Mouse (Mus musculus) kidney, embryonic 14.5 days (tissue): ENCODE results near the gene Cryz. TPM values are rescaled to one million over a fixed set of nuclear protein-coding genes. Genes with fewer than 3 reads are reported as not detected.

Experiments
- ATAC-seq: fragments of 200-750 bp; cut with Nextera tagmentation; 2 replicates; pipeline ENCODE4 v1.8.0; 2017; ENCODE audit warnings: moderate number of reproducible peaks, mild to moderate bottlenecking, moderate TSS enrichment, moderate library complexity; ENCODE audit not compliant: low FRiP score, low TSS enrichment
- H3K27ac ChIP-seq: fragments of 300-500 bp; sonication (generic); 2 replicates; pipeline ENCODE4 v1.5.1; 2014; ENCODE audit warnings: low read depth, mild to moderate bottlenecking, low read length, moderate library complexity, mixed read lengths
- H3K27me3 ChIP-seq: fragments of 300-500 bp; sonication (generic); 2 replicates; pipeline ENCODE4 v1.6.1; 2014; ENCODE audit warnings: mild to moderate bottlenecking, low read length; ENCODE audit not compliant: control insufficient read depth, insufficient read depth
- H3K36me3 ChIP-seq: fragments of 300-500 bp; sonication (generic); 2 replicates; pipeline ENCODE4 v1.6.1; 2014; ENCODE audit warnings: low read length, mixed read lengths; ENCODE audit not compliant: control insufficient read depth, insufficient read depth
- H3K4me1 ChIP-seq: fragments of 300-500 bp; sonication (generic); 2 replicates; pipeline ENCODE4 v1.6.1; 2014; ENCODE audit warnings: low read length, mixed read lengths; ENCODE audit not compliant: control insufficient read depth, insufficient read depth
- H3K4me2 ChIP-seq: fragments of 300-500 bp; sonication (generic); replicated peaks from 2 replicates; pipeline ENCODE4 v1.6.1; 2014; ENCODE audit warnings: low read depth, mild to moderate bottlenecking, low read length
- H3K4me3 ChIP-seq: fragments of 300-500 bp; sonication (generic); 2 replicates; pipeline ENCODE4 v1.5.1; 2014; ENCODE audit warnings: mild to moderate bottlenecking, low read length
- H3K9ac ChIP-seq: fragments of 300-500 bp; sonication (generic); 2 replicates; pipeline ENCODE4 v1.6.1; 2014; ENCODE audit warnings: low read depth, mild to moderate bottlenecking, low read length, moderate library complexity
- H3K9me3 ChIP-seq: fragments of 300-500 bp; sonication (generic); 2 replicates; pipeline ENCODE4 v1.6.1; 2016; ENCODE audit warnings: low read length; ENCODE audit not compliant: control insufficient read depth
- WGBS: fragments of 180-500 bp; shearing (Covaris S2); extraction: QIAGEN DNeasy Blood & Tissue Kit; methylation state at CpG from one replicate; pipeline ENCODE4 v1.1.7; 2014; 5-methylcytosine and 5-hydroxymethylcytosine counted together
- polyA plus RNA-seq: library from polyadenylated mRNA; unstranded; fragments of >200 nt; fragmentation: Nextera tagmentation; extraction: Ambion mirVana; gene quantifications from 2 replicates; pipeline ENCODE4 v1.2.1, GENCODE M21; 2014

The Cryz gene
- polyA plus RNA-seq, 1 experiment from 2014 or later, result 33.4 TPM

- Histone ChIP-seq H3K36me3 (no peaks in the 10 kb centered on the region), H3K27ac (no peak overlapping the region), H3K4me1 (no peaks in the 10 kb centered on the region), H3K9me3 (no peaks in the 10 kb centered on the region), H3K27me3 (peaks cover 13% of the 10 kb centered on the region), H3K4me3 (no peak overlapping the region; the same call in 1 of the 2 replicates), H3K9ac (no peak overlapping the region), H3K4me2 (peak overlapping the region; percentile 32)
- 9% methylated on average over 12 of the region's 12 CpGs for WGBS
- no peak for ATAC-seq
Measured at GRCm38 (mm10) chr3:154570786-154571185, 25.7 kb upstream of the Cryz start.

- Histone ChIP-seq H3K4me3 (no peak overlapping the region), H3K9ac (no peak overlapping the region), H3K36me3 (no peaks in the 10 kb centered on the region), H3K27ac (no peak overlapping the region), H3K4me2 (no peak overlapping the region), H3K4me1 (no peaks in the 10 kb centered on the region), H3K27me3 (peaks cover 13% of the 10 kb centered on the region), H3K9me3 (no peaks in the 10 kb centered on the region)
- 15% methylated on average over 12 of the region's 12 CpGs for WGBS
- peak; percentile 92 for ATAC-seq
Measured at GRCm38 (mm10) chr3:154572341-154572972, 24.1 kb upstream of the Cryz start.

GRCm38 (mm10) chr3:154573666-154574065 is 22.8 kb upstream of the Cryz start:
- Histone ChIP-seq H3K9ac (no peak overlapping the region), H3K4me3 (no peak overlapping the region), H3K4me2 (no peak overlapping the region), H3K27me3 (peaks cover 11% of the 10 kb centered on the region), H3K4me1 (no peaks in the 10 kb centered on the region), H3K36me3 (no peaks in the 10 kb centered on the region; the same call in 1 of the 2 replicates), H3K9me3 (no peaks in the 10 kb centered on the region), H3K27ac (no peak overlapping the region)
- no peak for ATAC-seq
- WGBS, result 63% methylated on average over 6 of the region's 6 CpGs

- H3K27me3 ChIP-seq, result no peaks in the 10 kb centered on the region; the same call in 1 of the 2 replicates
- no peak overlapping the region for H3K4me3 ChIP-seq
- no peak overlapping the region for H3K4me2 ChIP-seq
- no peak overlapping the region for H3K9ac ChIP-seq
- H3K4me1 ChIP-seq, result no peaks in the 10 kb centered on the region
- 94% methylated on average over 8 of the region's 8 CpGs for WGBS
- peaks cover 12% of the 10 kb centered on the region for H3K36me3 ChIP-seq
- no peaks in the 10 kb centered on the region for H3K9me3 ChIP-seq
- ATAC-seq, result 0 out of 2 replicates have a peak, but pooled peaks have one; percentile 49
- H3K27ac ChIP-seq, result no peak overlapping the region
Measured at GRCm38 (mm10) chr3:154577895-154578294, 18.6 kb upstream of the Cryz start.

- WGBS, result 90% methylated on average over 8 of the region's 8 CpGs
Measured at GRCm38 (mm10) chr3:154584351-154584750, 12.2 kb upstream of the Cryz start.

GRCm38 (mm10) chr3:154590971-154591370 is 5.5 kb upstream of the Cryz start:
- no peak for ATAC-seq

More at GRCm38 (mm10) chr3:154584351-154584750, 12.2 kb upstream of the Cryz start:
- no peaks in the 10 kb centered on the region for H3K4me1 ChIP-seq
- no peak overlapping the region for H3K27ac ChIP-seq
- no peaks in the 10 kb centered on the region for H3K9me3 ChIP-seq
- ATAC-seq, result no peak
- no peak overlapping the region for H3K9ac ChIP-seq
- no peak overlapping the region for H3K4me3 ChIP-seq
- H3K27me3 ChIP-seq, result no peaks in the 10 kb centered on the region
- H3K36me3 ChIP-seq, result peaks cover 30% of the 10 kb centered on the region
- H3K4me2 ChIP-seq, result no peak overlapping the region

GRCm38 (mm10) chr3:154591621-154592020 is 4.9 kb upstream of the Cryz start:
- ATAC-seq, result no peak
- peaks cover 48% of the 10 kb centered on the region for H3K36me3 ChIP-seq

More at GRCm38 (mm10) chr3:154590971-154591370, 5.5 kb upstream of the Cryz start:
- Histone ChIP-seq H3K9me3 (no peaks in the 10 kb centered on the region), H3K9ac (no peak overlapping the region), H3K27ac (no peak overlapping the region), H3K36me3 (peaks cover 51% of the 10 kb centered on the region), H3K27me3 (no peaks in the 10 kb centered on the region), H3K4me3 (no peak overlapping the region), H3K4me1 (no peaks in the 10 kb centered on the region), H3K4me2 (no peak overlapping the region)
- 94% methylated on average over 5 of the region's 5 CpGs for WGBS

GRCm38 (mm10) chr3:154593596-154593995 is 2.9 kb upstream of the Cryz start:
- Histone ChIP-seq H3K9me3 (no peaks in the 10 kb centered on the region), H3K4me2 (no peak overlapping the region), H3K4me1 (peaks cover 4% of the 10 kb centered on the region; the same call in 1 of the 2 replicates), H3K36me3 (peaks cover 42% of the 10 kb centered on the region), H3K4me3 (no peak overlapping the region), H3K27ac (no peak overlapping the region), H3K9ac (no peak overlapping the region), H3K27me3 (no peaks in the 10 kb centered on the region)
- 90% methylated on average over 6 of the region's 6 CpGs for WGBS
- ATAC-seq, result no peak

More at GRCm38 (mm10) chr3:154591621-154592020, 4.9 kb upstream of the Cryz start:
- Histone ChIP-seq H3K27ac (no peak overlapping the region), H3K4me1 (no peaks in the 10 kb centered on the region), H3K9me3 (no peaks in the 10 kb centered on the region), H3K4me3 (no peak overlapping the region), H3K9ac (no peak overlapping the region), H3K27me3 (no peaks in the 10 kb centered on the region), H3K4me2 (no peak overlapping the region)
- WGBS, result 95% methylated on average over 3 of the region's 3 CpGs

- Histone ChIP-seq H3K36me3 (peaks cover 42% of the 10 kb centered on the region), H3K27ac (no peak overlapping the region), H3K9me3 (no peaks in the 10 kb centered on the region), H3K4me2 (no peak overlapping the region), H3K9ac (no peak overlapping the region), H3K27me3 (no peaks in the 10 kb centered on the region), H3K4me1 (peaks cover 4% of the 10 kb centered on the region; the same call in 1 of the 2 replicates), H3K4me3 (no peak overlapping the region)
- WGBS, result 91% methylated on average over 6 of the region's 6 CpGs
- ATAC-seq, result no peak
Measured at GRCm38 (mm10) chr3:154594156-154594555, 2.4 kb upstream of the Cryz start.
